Mouse (Mus musculus): ENCODE results near the gene Clec1b.
A peak's percentile ranks its signal among the peaks of the same experiment; 100 is the strongest.

Clec1b gene

GRCm38 (mm10) chr6:129414177-129414576, 17.1 kb downstream of the Clec1b start:
- DNase-seq (ENCODE audit: low spot score) = no peak

- no peak for DNase-seq (ENCODE audit: low spot score)
These were observed 25.2 kb downstream of the Clec1b start for GRCm38 (mm10) chr6:129422311-129422710.

- no peak for DNase-seq (ENCODE audit: low spot score)
These were observed 26.1 kb downstream of the Clec1b start for GRCm38 (mm10) chr6:129423040-129423733.

GRCm38 (mm10) chr6:129423734-129424072, 26.6 kb downstream of the Clec1b start:
- peak; percentile 65 for DNase-seq (ENCODE audit: low spot score)

- peak; percentile 16 for DNase-seq (ENCODE audit: low spot score)
These were observed 28.1 kb downstream of the Clec1b start for GRCm38 (mm10) chr6:129425217-129425616.

- DNase-seq (ENCODE audit: low spot score) = peak; percentile 42
These were observed 28.7 kb downstream of the Clec1b start for GRCm38 (mm10) chr6:129425812-129426211.

- DNase-seq (ENCODE audit: low spot score) = no peak
These were observed 30.2 kb downstream of the Clec1b start for GRCm38 (mm10) chr6:129427281-129427680.

GRCm38 (mm10) chr6:129434239-129434638, 37.1 kb downstream of the Clec1b start:
- no peak for DNase-seq (ENCODE audit: low spot score)

GRCm38 (mm10) chr6:129436025-129436424, 38.9 kb downstream of the Clec1b start:
- no peak for DNase-seq (ENCODE audit: low spot score)

- DNase-seq (ENCODE audit: low spot score) = no peak
These were observed 40.9 kb downstream of the Clec1b start for GRCm38 (mm10) chr6:129438033-129438432.

GRCm38 (mm10) chr6:129449743-129450142, 52.6 kb downstream of the Clec1b start:
- peak; percentile 15 for DNase-seq (ENCODE audit: low spot score)

- no peak for DNase-seq (ENCODE audit: low spot score)
These were observed 54.4 kb downstream of the Clec1b start, which contains the start of gene Clec1a for GRCm38 (mm10) chr6:129451411-129452039. Gene Clec1a, minus strand, starts transcription at chr6:129452000.

All from embryo, embryonic 10 days (tissue).